Mouse (Mus musculus) heart, embryonic 16.5 days (tissue): ENCODE data around the gene Rnf7. TPM values are rescaled to one million over a fixed set of nuclear protein-coding genes. Genes with fewer than 3 reads are reported as not detected.
"Not testable (repeated sequence)": the region's sequence is repeated elsewhere in the genome, so short reads cannot be mapped to it uniquely, and the experiment has no call there.

ENCODE experiments used
- ATAC-seq: fragments of 200-750 bp; cut with Nextera tagmentation; replicated peaks from 2 replicates; pipeline ENCODE4 v1.8.0; 2017; ENCODE audit warnings: moderate number of reproducible peaks; ENCODE audit not compliant: insufficient read depth, low FRiP score; ENCODE audit errors: extremely low read depth
- H3K27ac ChIP-seq: fragments of 300-500 bp; sonication (generic); 2 replicates; pipeline ENCODE4 v1.5.1; 2014; ENCODE audit warnings: mild to moderate bottlenecking, low read length, control low read depth, moderate library complexity
- H3K27me3 ChIP-seq: fragments of 300-500 bp; sonication (generic); 2 replicates; pipeline ENCODE4 v1.6.1; 2014; ENCODE audit warnings: low read length, mixed read lengths; ENCODE audit not compliant: control insufficient read depth, insufficient read depth
- H3K36me3 ChIP-seq: fragments of 300-500 bp; sonication (generic); 2 replicates; pipeline ENCODE4 v1.6.1; 2014; ENCODE audit not compliant: control insufficient read depth, insufficient read depth
- H3K4me1 ChIP-seq: fragments of 300-500 bp; sonication (generic); 2 replicates; pipeline ENCODE4 v1.6.1; 2014; ENCODE audit warnings: low read length, mixed read lengths; ENCODE audit not compliant: control insufficient read depth, insufficient read depth
- H3K4me2 ChIP-seq: fragments of 300-500 bp; sonication (generic); 2 replicates; pipeline ENCODE4 v1.6.1; 2014; ENCODE audit warnings: low read depth, mild to moderate bottlenecking, control low read depth, low read length
- H3K4me3 ChIP-seq: fragments of 300-500 bp; sonication (generic); 2 replicates; pipeline ENCODE4 v1.5.1; 2014; ENCODE audit warnings: mild to moderate bottlenecking, control low read depth, low read length
- H3K9ac ChIP-seq: fragments of 300-500 bp; sonication (generic); 2 replicates; pipeline ENCODE4 v1.6.1; 2014; ENCODE audit warnings: low read length, control low read depth
- H3K9me3 ChIP-seq: fragments of 300-500 bp; sonication (generic); replicated peaks from 2 replicates; pipeline ENCODE4 v1.6.1; 2016; ENCODE audit warnings: low read length; ENCODE audit not compliant: control insufficient read depth
- WGBS: fragments of 180-500 bp; shearing (Covaris S2); extraction: QIAGEN DNeasy Blood & Tissue Kit; methylation state at CpG from one replicate; pipeline ENCODE4 v1.1.7; 2014; 5-methylcytosine and 5-hydroxymethylcytosine counted together
- polyA plus RNA-seq: library from polyadenylated mRNA; unstranded; fragments of >200 nt; fragmentation: Nextera tagmentation; extraction: Ambion mirVana; gene quantifications from 2 replicates; pipeline ENCODE4 v1.2.1, GENCODE M21; 2015

Gene Rnf7
- polyA plus RNA-seq, 1 experiment from 2014 or later = 194 TPM

GRCm38 (mm10) chr9:96506011-96506498 is 27.6 kb upstream of the Rnf7 start:
- no peaks in the 10 kb centered on the region for H3K36me3 ChIP-seq
- no peaks in the 10 kb centered on the region for H3K9me3 ChIP-seq
- H3K4me1 ChIP-seq = no peaks in the 10 kb centered on the region
- no peak overlapping the region for H3K4me2 ChIP-seq
- 45% methylated on average over 10 of the region's 10 CpGs for WGBS
- ATAC-seq = no peak
- H3K27ac ChIP-seq = no peak overlapping the region
- H3K4me3 ChIP-seq = no peak overlapping the region
- H3K27me3 ChIP-seq = no peaks in the 10 kb centered on the region
- no peak overlapping the region for H3K9ac ChIP-seq

- no peak overlapping the region for H3K9ac ChIP-seq
- 89% methylated on average over 4 of the region's 4 CpGs for WGBS
- no peaks in the 10 kb centered on the region for H3K27me3 ChIP-seq
- H3K4me2 ChIP-seq = no peak overlapping the region
- H3K9me3 ChIP-seq = no peaks in the 10 kb centered on the region
- H3K27ac ChIP-seq = no peak overlapping the region
- no peaks in the 10 kb centered on the region for H3K4me1 ChIP-seq
- H3K36me3 ChIP-seq = no peaks in the 10 kb centered on the region
- no peak for ATAC-seq
- H3K4me3 ChIP-seq = no peak overlapping the region
Observed at GRCm38 (mm10) chr9:96505156-96505555, 26.7 kb upstream of the Rnf7 start.

- Histone ChIP-seq H3K9ac (no peak overlapping the region), H3K27ac (no peak overlapping the region), H3K4me3 (no peak overlapping the region), H3K36me3 (no peaks in the 10 kb centered on the region), H3K4me2 (no peak overlapping the region), H3K27me3 (no peaks in the 10 kb centered on the region), H3K9me3 (no peaks in the 10 kb centered on the region), H3K4me1 (no peaks in the 10 kb centered on the region)
- no peak for ATAC-seq
- WGBS = 83% methylated on average over 17 of the region's 17 CpGs
Observed at GRCm38 (mm10) chr9:96504116-96504895, 25.8 kb upstream of the Rnf7 start.

GRCm38 (mm10) chr9:96502856-96503610 is 24.6 kb upstream of the Rnf7 start:
- 0 out of 2 replicates have a peak, but pooled peaks cover 2% of the 10 kb centered on the region for H3K9me3 ChIP-seq
- no peak for ATAC-seq
- no peak overlapping the region for H3K9ac ChIP-seq
- no peaks in the 10 kb centered on the region for H3K36me3 ChIP-seq
- WGBS = 75% methylated on average over 6 of the region's 6 CpGs
- H3K27me3 ChIP-seq = no peaks in the 10 kb centered on the region
- H3K4me3 ChIP-seq = no peak overlapping the region
- H3K4me1 ChIP-seq = no peaks in the 10 kb centered on the region
- H3K27ac ChIP-seq = no peak overlapping the region
- no peak overlapping the region for H3K4me2 ChIP-seq

- no peak overlapping the region for H3K4me2 ChIP-seq
- H3K27ac ChIP-seq = no peak overlapping the region
- no peak overlapping the region for H3K4me3 ChIP-seq
- ATAC-seq = no peak
- H3K27me3 ChIP-seq = no peaks in the 10 kb centered on the region
- H3K36me3 ChIP-seq = no peaks in the 10 kb centered on the region
- 58% methylated on average over 7 of the region's 7 CpGs for WGBS
- no peaks in the 10 kb centered on the region for H3K4me1 ChIP-seq
- no peak overlapping the region for H3K9ac ChIP-seq
- 0 out of 2 replicates have a peak, but pooled peaks cover 2% of the 10 kb centered on the region for H3K9me3 ChIP-seq
Observed at GRCm38 (mm10) chr9:96501217-96501616, 22.7 kb upstream of the Rnf7 start.

- whole genome bisulfite sequencing = 37% methylated on average over 3 of the region's 3 CpGs
Observed at GRCm38 (mm10) chr9:96493212-96493611, 14.7 kb upstream of the Rnf7 start.

GRCm38 (mm10) chr9:96491810-96492209 is 13.3 kb upstream of the Rnf7 start:
- Histone ChIP-seq H3K27me3 (no peaks in the 10 kb centered on the region), H3K9me3 (no peaks in the 10 kb centered on the region), H3K4me1 (no peaks in the 10 kb centered on the region), H3K9ac (no peak overlapping the region), H3K4me2 (no peak overlapping the region), H3K27ac (no peak overlapping the region), H3K36me3 (no peaks in the 10 kb centered on the region), H3K4me3 (no peak overlapping the region)
- 31% methylated on average over 12 of the region's 12 CpGs for WGBS
- no peak for ATAC-seq

More at GRCm38 (mm10) chr9:96493212-96493611, 14.7 kb upstream of the Rnf7 start:
- Histone ChIP-seq H3K36me3 (no peaks in the 10 kb centered on the region), H3K9me3 (no peaks in the 10 kb centered on the region), H3K9ac (no peak overlapping the region), H3K4me1 (no peaks in the 10 kb centered on the region), H3K4me2 (no peak overlapping the region), H3K27me3 (no peaks in the 10 kb centered on the region), H3K4me3 (no peak overlapping the region), H3K27ac (no peak overlapping the region)
- no peak for ATAC-seq

- not testable (repeated sequence) for ATAC-seq, H3K9me3 ChIP-seq, H3K4me3 ChIP-seq, H3K9ac ChIP-seq, H3K27ac ChIP-seq, H3K27me3 ChIP-seq, H3K36me3 ChIP-seq, H3K4me2 ChIP-seq, H3K4me1 ChIP-seq
- WGBS = 93% methylated on average over 5 of the region's 5 CpGs
Observed at GRCm38 (mm10) chr9:96487869-96488268, 9.4 kb upstream of the Rnf7 start.

- WGBS = 51% methylated on average over 2 of the region's 2 CpGs
- no peaks in the 10 kb centered on the region for H3K9me3 ChIP-seq
Observed at GRCm38 (mm10) chr9:96483648-96484047, 5.2 kb upstream of the Rnf7 start.

More at GRCm38 (mm10) chr9:96483648-96484047, 5.2 kb upstream of the Rnf7 start:
- ATAC-seq = no peak
- Histone ChIP-seq H3K27me3 (no peaks in the 10 kb centered on the region), H3K9ac (no peak overlapping the region), H3K4me3 (no peak overlapping the region), H3K4me2 (no peak overlapping the region), H3K4me1 (no peaks in the 10 kb centered on the region), H3K36me3 (no peaks in the 10 kb centered on the region), H3K27ac (no peak overlapping the region)
